Mouse (Mus musculus) CD4-positive helper T cell, adult 2 months (primary cell): ENCODE results near the gene Selenon.
A peak's percentile ranks its signal among the peaks of the same experiment; 100 is the strongest.

Source experiments
- DNase-seq: peaks from one replicate; pipeline ENCODE4 v3.0.0-alpha.2; 2012; ENCODE audit warnings: low read depth, missing footprints, low spot score

Gene Selenon

GRCm38 (mm10) chr4:134578407-134578806 is 26.4 kb upstream of the Selenon start:
- DNase-seq = no peak

- no peak for DNase-seq
These were observed 25.3 kb upstream of the Selenon start for GRCm38 (mm10) chr4:134577281-134577680.

- no peak for DNase-seq
These were observed 23.5 kb upstream of the Selenon start for GRCm38 (mm10) chr4:134575486-134575885.

GRCm38 (mm10) chr4:134572449-134573300 is 20.7 kb upstream of the Selenon start:
- no peak for DNase-seq

GRCm38 (mm10) chr4:134570704-134571451 is 18.9 kb upstream of the Selenon start:
- DNase-seq = no peak

- DNase-seq = no peak
These were observed 17.9 kb upstream of the Selenon start for GRCm38 (mm10) chr4:134569831-134570230.

- no peak for DNase-seq
These were observed 17.2 kb upstream of the Selenon start for GRCm38 (mm10) chr4:134569205-134569604.

GRCm38 (mm10) chr4:134567377-134568226 is 15.6 kb upstream of the Selenon start:
- DNase-seq = no peak

GRCm38 (mm10) chr4:134564093-134564492 is 12.1 kb upstream of the Selenon start:
- no peak for DNase-seq

- DNase-seq = no peak
These were observed 11.7 kb upstream of the Selenon start for GRCm38 (mm10) chr4:134563624-134564023.

- no peak for DNase-seq
These were observed 10.0 kb upstream of the Selenon start for GRCm38 (mm10) chr4:134562014-134562413.

- DNase-seq = no peak
These were observed 8.7 kb upstream of the Selenon start for GRCm38 (mm10) chr4:134560699-134561098.

- no peak for DNase-seq
These were observed 7.2 kb upstream of the Selenon start for GRCm38 (mm10) chr4:134559154-134559553.

- no peak for DNase-seq
These were observed 6.7 kb upstream of the Selenon start for GRCm38 (mm10) chr4:134558570-134559113.

GRCm38 (mm10) chr4:134557626-134558249 is 5.8 kb upstream of the Selenon start:
- DNase-seq = no peak

GRCm38 (mm10) chr4:134555956-134556580 is 4.1 kb upstream of the Selenon start:
- peak; percentile 44 for DNase-seq

GRCm38 (mm10) chr4:134553631-134554030 is 1.7 kb upstream of the Selenon start:
- no peak for DNase-seq

GRCm38 (mm10) chr4:134549899-134550298 is 2.1 kb downstream of the Selenon start:
- no peak for DNase-seq

GRCm38 (mm10) chr4:134548169-134548938 is 3.6 kb downstream of the Selenon start:
- DNase-seq = peak; percentile 26
